Mouse (Mus musculus): ENCODE measurements around the gene Rps6kl1.
A peak's percentile ranks its signal among the peaks of the same experiment; 100 is the strongest.

Rps6kl1 gene

GRCm38 (mm10) chr12:85151002-85151774, at the start of gene Rps6kl1:
Rps6kl1 (minus strand) TSS chr12:85151264.
- peak; percentile 32 for DNase-seq

DNA sequence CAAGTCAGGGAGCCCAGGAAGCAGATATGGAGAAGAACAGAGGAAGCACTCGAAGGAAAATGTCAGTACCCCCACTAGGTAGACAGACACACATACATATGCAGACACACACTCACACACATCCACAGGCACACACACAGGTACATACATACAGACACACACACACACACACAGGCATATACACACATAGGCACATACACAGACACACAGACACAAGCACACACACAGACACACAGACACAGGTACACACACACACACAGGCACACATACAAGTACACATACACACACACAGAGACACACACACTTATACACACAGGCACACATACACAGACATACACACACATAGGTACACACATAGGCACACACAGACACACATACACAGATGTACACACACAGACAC, 48.9 kb upstream of the Rps6kl1 start:
- DNase-seq, result no peak

DNA sequence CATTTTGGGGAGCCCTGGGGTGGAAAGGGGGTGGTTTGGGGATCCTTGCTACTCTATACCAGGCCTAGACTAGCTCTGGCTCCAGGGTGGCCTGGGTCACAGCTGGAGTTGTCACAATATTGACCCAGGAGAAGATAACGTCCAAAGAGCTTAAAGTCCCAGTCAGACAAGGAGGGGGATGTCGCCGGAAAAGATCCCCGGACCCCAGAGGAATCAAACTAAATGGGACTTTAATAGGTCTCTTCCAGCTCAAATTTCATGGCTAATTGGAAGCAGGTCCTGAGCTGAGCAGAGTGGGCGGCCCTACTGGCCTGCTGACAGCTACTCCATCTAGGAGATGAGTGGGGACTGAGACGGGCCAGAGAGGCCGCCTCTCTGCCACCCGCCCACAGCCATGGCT, 46.9 kb upstream of the Rps6kl1 start:
- DNase-seq, result no peak

GRCm38 (mm10) chr12:85197371-85197770, 46.3 kb upstream of the Rps6kl1 start:
- DNase-seq, result no peak

DNA sequence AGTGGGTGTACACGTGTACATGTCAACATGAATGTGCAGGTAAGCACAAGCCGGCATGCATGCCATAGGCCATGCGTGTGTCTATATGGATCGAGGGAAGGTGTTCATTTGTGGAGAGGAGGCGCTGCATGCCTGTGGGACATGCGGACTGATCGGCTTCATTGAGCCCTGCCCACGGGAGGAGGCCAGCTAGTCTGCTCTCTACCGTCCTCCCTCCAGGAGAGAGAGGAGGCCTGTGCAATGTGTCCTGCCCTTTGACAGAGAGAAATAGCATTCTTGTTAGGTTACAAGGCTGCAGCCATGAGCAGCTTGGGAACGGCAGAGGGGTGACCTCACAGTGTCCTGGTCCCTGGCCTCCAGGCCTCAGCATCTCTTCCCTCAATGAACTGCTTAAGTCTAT, 45.1 kb upstream of the Rps6kl1 start:
- DNase-seq, result no peak

DNA sequence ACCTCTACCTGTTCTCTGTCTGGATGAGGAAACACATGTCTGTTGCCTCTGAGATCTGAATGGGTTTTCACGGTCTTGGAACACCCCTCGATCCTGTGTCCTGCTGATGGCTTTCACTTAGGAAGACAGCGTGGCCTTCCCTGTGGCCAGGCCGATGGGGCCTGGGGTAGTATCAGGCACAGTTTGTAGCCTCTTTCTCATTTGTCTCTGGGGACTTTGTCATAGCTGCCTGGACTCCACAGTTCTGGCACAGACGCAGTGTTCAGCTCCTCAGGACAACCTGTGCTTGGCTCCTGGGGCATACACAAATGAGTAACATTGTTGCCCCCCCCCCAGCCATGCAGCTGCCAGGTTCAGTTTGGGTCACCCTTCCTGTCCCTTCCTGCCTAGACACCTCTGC, 44.0 kb upstream of the Rps6kl1 start:
- no peak for DNase-seq

DNA sequence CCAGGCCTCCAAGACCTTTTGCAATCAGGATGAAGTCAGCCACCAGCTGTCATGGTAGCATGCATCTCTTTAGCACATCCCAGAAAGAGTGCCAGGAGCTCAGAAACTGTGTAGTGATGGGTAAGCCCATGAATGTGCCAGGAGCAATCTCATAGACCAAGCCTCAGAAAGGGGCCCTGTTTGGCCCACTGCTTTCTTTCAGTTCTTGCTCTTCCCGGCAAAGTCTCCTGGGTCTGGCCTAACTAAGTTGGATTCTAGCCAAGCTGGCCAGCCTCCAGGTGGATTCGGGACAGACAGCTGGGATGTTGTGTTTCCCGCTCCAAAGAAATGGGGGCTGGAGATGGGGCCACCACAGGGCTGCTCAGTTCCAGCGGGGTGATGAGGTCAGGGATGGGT, 43.6 kb upstream of the Rps6kl1 start:
- DNase-seq, result peak; percentile 75

- DNase-seq, result no peak
Measured at GRCm38 (mm10) chr12:85193923-85194622, 43.0 kb upstream of the Rps6kl1 start.

- no peak for DNase-seq
Measured at GRCm38 (mm10) chr12:85193146-85193545, 42.1 kb upstream of the Rps6kl1 start.

DNA sequence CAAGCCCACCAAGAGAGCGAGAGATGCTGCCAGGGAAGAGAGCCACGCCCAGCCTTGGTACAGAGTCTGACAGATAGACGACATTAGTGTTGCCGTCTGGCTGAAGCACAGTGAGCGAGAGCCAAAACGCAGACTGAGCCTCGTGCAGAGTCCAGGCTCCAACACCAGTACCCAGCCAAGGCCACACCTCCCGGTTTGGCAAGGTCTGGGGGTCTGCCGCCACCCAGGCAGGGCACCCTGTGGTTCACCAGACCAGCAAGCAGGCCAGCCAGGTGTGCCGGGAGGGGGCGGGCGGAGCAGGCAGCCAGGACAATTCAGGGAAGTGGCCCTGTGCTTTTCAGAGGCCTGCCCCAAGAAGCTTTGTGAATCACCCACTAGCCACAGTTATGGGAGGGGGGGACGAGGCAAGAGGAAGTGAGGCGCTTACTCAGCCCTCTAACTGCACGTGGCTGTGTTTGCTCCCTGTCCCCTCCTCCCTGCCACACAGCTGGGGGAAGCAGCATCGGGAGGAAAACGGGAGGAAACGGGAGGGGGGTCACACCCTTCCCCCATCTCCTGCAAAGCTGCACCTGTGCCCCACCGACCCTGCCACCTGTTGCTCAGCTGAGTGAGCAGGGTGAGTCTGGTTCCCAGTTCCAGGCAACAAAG, 41.5 kb upstream of the Rps6kl1 start:
- no peak for DNase-seq

DNA sequence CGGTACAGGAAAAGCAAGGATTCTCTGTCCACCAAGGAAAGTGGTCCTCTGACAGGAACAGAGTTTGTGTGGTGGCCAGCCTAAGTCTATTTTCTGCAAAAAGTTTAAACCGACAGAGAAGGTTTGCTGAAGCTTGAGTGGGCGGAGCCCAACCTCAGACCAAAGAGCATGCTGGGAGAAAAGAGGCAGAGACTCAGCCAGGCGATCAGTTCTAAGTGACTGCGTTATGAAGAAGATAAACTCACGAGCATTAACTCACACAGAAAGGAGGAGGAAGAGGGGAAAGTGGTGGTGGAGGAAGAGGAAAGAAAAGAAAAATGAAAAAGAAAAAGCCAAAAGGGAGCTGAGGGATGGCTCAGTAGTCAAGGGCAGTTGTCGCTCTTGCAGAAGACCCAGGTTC, 39.2 kb upstream of the Rps6kl1 start:
- DNase-seq, result no peak

- DNase-seq, result no peak
Measured at GRCm38 (mm10) chr12:85186361-85186760, 35.3 kb upstream of the Rps6kl1 start.

- no peak for DNase-seq
Measured at GRCm38 (mm10) chr12:85185810-85186209, 34.7 kb upstream of the Rps6kl1 start.

DNA sequence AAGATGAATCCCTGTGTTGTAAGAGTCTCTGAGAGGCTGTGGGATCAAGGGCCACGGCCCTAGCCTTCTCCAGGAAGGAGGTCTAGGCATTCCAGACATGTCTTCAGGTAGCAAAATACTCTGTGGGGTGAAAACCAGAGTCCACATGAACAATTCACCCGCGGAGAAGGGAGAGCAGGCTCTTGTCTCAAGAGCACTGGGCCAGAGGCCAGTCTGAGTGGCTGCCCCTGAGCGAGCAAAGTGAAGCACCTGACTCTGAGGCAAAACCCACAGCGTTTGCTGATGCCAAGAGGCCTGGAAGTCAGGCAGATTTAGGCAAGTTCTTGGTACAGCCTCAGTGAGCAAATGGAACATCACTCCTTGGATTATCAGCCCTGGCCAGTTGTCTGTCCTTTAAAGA, 33.1 kb upstream of the Rps6kl1 start:
- DNase-seq, result no peak

GRCm38 (mm10) chr12:85182898-85183297, 31.8 kb upstream of the Rps6kl1 start:
- no peak for DNase-seq

- DNase-seq, result no peak
Measured at GRCm38 (mm10) chr12:85182345-85182643, 31.2 kb upstream of the Rps6kl1 start.

GRCm38 (mm10) chr12:85181475-85182344, 30.6 kb upstream of the Rps6kl1 start:
- no peak for DNase-seq

DNA sequence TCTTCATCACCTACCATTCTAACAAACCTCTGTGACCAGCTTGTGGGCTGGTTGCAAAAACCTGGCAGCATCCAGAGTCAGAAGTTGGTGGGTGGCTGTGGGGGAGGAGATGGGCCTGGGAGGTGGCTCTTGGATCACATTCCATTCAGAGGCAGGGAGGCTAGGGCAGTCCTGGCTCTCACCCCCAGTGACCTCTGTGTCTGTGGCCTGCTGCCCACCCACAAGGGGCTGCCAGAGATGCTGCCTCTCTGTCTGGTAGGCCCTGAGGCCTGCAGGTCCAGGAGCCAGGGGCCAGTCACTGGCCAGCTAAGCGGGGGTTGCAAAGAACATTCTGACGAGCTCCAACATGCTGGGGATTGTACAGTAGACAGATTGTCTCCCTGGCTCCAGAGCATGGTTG, 27.2 kb upstream of the Rps6kl1 start:
- no peak for DNase-seq

DNA sequence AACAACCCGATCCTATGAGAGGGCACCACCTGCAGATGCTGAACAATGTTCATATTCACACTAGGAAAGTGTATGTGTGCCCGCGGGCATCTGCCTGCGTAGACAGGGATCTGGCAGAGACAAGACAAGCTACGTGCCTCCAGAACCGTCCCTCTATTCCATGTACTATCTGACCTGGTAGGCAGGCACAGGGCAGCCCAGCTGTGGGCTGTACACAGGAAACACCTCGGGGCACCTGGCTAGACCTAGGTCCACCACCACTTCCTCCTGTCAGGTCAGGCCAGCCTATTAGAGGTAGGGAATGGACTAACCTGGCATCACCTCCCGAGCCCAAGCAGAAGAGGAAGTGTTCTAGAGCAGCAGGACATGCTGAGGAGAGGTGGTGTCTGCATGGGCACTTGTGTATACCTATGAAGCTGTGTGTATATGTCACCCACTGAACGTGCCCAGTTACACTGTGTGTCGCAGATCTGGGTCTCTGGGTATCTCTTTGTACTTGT, 26.7 kb upstream of the Rps6kl1 start, which contains the start of gene Pgf:
TSS of gene Pgf (minus strand) at position 51 of the 500 bp plus-strand sequence.
- DNase-seq, result no peak

GRCm38 (mm10) chr12:85176846-85177523, 25.9 kb upstream of the Rps6kl1 start:
- peak; percentile 24 for DNase-seq

DNA sequence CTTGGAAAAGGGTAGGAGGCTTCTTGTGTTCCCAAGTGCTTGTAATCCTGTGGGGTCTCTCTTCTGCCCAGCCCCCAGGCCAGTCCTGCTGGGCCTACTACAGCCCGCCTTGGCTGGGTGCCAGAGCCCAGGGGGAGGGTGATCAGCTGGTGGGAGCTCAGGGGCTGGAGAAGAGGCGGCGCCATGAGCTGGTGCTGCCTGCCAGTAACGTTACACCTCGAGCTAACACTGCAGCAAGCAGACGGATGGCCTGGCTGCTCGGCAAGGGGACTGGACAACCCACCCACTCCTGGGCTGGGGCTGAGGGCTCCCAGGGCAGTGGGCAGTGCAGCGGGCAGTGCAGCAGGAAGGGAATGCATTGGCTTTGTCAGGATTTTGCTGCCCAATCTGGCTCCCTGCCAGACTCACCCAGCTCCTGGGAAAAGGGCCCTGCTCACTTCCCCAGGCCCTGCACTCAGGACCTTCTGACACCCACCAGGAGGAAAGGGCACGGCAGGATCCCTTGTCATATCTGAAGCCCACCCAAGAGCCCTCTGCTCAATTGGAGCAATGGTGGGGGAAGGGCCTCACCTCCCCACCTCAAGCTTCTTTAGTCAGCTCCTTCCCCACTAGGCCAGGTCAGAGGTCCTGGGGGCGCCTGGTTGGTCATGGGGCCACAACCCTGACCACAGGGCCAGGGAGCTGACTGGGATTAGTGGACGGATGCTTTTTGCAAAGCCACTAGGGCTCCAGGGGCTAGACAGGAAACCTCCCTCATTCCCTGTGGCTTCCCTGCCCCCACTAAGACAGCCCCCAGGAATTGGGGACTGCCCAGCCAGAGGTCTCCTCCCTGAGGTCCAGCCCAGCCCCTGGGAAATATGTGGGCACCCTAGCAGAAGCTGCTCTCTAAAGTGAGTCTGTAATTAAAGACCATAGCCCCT, 25.1 kb upstream of the Rps6kl1 start:
- DNase-seq, result peak; percentile 13
